Mouse (Mus musculus) lung, postnatal 25 days (tissue): ENCODE measurements around the gene Dusp22.

Experiments used
- DNase-seq: peaks from one replicate; pipeline ENCODE4 v3.0.0; 2022; ENCODE audit warnings: low spot score

Gene Dusp22

DNA sequence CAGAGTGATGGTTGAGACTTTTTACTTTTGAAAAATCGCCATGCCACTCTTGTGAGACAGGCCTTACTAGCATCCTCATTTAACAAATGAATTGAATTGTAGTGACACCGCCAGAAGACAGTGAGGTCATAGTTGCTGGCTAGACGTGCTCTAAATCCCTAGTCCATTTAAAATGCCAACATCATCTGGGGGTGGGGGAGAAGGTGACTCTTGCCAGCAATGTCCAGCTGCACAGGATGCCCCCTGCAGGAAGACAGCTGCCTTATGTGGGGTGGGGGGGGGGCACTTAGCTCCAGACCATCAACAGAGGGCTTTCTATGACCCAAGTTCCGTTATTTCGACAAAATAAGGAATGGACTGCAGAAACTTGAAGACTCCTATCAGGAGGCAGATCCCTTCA, 56.8 kb downstream of the Dusp22 start:
- no peak for DNase-seq

DNA sequence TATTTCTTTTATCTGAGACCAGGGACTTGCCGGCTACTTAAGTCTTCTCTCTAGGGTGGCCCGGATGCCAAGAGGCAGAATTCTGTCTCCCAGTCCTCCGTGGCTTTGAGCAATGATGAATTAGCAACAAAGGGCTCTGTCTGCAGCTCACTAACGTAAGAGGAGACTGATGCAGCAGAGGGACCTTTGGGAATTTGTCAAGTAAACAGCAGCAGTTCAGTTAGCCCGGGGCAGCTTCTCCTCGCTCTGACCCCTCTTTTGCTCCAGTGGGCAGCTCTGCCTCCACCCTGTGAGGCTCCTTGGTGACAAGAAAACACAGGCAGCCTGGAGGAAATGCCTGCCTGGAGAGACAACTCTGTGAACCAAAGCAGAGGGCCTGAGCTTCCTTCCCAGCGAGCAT, 62.8 kb downstream of the Dusp22 start:
- no peak for DNase-seq

DNA sequence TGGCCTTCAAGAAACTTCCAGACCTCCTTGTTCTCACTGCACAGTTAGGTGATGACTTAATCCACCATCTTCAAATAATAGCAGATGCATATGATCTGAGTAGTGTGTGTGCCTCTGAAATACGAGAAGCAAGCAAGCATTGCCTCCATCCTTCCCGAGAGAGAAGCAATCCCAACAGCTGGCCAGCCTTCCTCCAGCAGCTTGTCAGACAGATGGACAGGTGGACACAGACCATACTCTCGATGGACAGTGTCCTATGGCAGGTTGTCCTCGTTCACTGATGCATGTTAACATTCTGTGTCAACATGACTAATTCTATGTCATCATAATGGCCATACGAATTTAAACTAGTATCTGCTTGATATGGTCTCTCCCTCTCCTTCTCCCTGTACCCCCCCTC, 63.5 kb downstream of the Dusp22 start:
- DNase-seq: no peak

DNA sequence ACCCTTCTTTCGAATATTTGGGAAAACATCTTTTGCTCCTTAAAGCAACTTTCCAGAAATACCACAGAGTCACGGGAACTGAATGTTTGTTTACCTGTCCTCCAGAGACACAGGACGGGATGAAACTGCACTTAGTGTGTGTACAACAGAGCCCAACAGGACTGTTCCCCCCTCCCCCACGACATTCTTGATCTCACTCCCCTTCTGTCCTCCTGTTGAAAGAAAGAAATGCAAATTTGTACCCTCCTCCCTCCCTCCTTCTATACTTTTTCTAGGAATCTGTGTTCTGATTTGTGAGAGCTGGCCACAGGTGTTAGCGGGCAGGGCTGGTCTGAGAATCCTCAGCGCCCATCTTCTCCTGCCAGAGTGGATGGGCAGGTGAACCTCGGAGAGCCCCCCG, 64.1 kb downstream of the Dusp22 start:
- DNase-seq: no peak

DNA sequence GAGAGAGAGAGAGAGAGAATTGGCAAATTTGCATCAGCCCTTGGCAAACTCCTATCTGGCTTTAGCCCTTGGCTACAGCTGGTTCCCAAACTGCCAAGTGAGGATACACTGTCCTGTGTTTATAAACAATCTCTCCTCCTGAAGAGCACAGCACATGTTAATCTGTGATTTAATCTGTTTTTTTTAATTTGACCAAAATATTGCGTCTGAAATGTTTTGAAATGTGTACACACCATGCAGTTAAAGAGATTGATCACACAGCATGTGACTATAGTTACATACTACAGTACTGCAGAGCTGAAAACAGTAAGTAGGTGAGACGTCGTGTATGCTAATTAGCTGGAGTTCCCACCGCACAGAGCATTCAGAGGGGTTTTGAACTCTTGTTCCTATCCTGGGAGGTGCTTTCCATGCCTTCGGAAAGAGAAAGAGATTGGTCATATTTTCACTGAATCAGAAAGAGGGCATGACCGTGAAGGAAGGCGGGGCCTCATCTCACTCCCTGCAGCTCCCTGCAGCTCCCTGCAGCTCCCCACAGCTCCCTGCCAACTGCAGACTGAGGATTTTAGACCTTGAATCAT, 65.0 kb downstream of the Dusp22 start:
- DNase-seq: no peak

DNA sequence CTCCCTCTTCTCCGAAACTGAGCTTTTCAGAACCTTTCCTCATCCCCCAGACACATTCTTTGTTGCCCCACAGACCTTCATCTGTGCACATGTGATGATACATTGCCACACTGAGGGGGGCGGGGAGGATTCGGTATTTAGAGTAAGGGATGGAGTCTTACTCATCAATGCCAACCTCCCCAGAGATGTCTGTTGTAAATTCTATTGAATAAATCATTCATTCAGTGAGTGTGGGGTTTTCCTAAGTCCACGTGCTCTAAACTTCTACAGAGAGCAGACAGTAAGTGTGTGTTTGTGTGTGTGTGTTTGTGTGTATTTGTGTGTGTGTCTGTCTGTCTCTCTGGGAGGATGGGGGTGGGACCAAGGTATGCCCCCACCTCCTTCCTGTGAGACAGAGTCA, 67.1 kb downstream of the Dusp22 start:
- DNase-seq: no peak

DNA sequence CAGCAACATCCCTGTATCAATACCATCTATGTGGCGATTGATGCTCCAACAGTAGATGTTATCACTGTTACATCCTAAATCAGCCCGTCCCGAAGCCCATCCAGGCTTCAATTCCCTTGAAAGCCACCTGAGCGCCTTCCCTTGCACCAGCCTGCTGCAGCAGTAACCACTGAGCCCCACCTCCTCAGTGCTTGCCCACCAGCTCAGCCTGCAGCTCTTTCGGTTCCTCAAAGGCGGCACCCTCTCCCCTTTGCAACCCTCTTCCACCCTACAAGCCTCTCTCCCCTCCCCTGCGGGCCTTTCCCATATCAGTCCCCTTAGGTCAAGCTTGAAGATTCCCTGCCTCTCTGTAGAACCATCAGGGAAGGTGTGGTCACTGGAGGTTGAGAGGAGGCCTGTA, 68.4 kb downstream of the Dusp22 start:
- no peak for DNase-seq

DNA sequence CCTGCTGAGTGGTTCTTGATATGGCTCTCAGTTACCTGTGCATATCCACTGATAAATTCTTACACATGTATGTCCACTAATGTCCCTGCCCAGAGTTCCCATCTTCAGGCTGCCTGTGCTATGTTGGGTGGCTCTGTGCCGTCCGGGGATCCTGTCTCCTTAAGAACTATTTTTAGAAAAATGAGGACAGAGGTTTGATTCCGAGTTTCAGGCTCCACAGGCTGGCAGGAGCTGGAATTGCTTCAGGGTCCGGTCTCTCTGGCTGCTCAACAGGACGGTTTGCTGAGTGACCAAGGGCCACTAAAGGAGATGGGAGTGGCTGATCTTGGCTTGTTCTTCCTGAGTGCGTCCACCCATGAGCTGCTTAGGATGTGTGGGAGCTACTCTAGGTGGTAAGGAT, 69.4 kb downstream of the Dusp22 start:
- DNase-seq: no peak

DNA sequence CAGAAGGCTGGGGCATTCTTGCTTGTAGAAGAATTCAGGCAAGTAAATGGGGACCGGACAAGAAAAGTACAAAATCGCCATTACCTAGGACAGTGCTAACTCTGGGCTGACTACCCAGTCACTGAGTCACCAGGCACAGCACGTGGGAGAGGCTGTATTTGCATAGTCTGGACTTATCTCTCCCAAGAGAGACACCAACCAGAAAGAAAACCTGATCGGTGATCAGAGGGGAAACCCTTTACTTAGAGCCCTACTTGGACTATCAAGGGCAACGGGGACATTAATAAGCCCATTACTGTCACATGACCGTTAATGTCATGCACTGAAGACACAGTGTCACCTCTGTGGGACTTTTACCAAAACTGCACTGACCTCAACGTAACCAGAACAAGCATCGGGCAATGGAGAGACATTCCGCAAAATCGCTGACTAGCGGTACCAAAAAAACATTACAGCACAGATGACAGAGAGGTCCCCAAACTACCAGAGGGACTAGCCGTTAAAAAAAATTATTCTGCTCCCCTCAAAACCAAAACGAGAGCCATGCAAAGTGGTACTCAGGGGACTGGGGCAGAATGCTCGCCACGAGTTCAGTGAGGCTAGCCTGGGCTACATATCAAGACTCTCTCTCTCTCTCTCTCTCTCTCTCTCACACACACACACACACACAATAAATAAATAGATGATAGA, 70.5 kb downstream of the Dusp22 start:
- no peak for DNase-seq

DNA sequence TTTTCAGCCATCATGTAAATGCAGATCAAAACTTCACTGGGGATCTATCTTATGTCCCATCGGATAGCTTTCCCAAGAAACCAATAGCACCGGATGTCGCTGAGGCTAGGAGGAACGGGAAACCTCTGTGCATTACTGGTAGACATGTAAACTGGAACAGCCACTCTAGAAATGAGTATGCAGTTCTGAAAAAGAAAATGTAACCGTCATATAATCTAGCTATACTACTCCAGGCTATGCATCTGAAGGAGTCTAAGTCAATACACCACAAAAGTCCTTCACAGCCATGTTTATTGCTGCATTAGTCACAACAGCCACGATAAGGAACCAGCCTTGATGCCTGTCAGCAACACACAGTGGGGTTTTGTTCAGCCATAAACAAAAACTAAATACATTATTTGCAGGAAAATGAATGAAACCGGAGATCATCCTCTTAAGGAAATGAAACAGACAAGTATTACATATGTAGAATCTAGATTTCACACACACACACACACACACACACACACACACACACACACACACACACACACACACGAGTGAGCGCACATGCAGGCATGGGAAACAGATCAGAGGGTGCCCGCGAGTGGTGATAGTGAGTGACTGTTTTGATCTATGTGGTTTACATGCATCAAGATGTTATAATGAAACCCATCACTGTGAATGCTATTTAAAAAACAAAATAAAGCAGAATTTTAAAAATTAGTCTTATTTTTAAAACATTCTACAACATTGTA, 73.1 kb downstream of the Dusp22 start:
- DNase-seq: no peak

DNA sequence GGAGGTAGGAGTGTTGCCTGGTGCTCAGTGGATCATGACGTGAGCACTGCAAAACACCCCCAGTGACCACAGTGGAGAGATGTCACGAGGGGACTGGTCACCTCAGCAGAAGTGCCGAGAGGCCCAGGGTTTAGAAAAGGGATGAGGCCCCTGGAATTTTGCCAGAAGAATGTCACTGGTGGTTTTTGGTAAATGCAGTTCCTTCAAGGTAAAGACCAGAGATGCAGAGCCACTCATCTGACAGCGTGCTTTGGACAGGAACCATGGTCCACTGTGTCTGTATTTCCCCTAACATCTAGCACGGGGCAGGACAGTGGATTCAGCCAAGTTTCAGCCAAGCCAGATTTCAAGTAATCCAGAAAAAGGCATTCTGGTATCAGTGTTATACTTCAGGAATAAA, 76.9 kb downstream of the Dusp22 start:
- DNase-seq: no peak

DNA sequence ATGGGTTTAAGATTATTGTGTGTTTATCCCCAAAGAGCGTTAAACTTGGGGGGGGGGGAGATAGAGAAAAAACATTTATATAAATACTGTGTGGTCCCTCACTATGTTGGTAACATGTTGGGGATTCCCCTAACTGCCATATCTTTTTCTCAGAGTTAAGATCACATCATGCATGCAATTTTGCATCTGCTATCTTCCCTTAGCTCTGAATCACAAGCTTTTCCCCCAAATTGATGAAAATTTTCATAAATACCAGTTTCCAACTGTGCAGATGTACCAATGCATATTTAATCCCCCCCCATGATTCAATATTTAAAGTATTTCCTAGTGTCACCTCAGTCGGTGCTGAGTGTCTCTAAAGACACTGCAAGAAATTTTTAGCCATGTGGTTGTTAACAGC, 77.5 kb downstream of the Dusp22 start:
- no peak for DNase-seq

DNA sequence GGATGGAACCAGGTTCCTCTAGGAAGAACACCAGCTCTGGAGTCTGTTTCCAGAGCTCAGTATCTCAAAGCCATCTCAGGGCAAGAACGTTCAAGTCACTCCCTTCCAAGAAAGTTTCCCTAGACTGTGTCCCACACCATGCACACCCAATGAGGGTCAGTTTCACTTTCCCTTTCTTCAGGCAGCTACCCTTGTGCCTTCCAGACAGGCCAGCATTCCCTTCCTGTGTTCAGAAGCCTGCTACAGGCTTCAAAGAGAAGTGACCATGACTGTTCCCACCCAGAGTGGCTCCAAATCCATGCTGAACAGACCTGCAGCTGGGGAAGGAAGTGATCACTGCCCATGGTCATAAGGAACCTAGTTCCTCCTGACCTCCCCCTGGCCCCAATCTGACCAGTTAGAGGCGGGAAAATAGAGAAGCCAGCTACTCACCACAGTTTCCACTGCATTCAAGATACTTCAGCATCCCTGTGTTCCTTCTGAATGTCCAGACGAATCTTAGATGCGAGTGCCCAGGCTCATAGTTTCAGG, 78.6 kb downstream of the Dusp22 start:
- no peak for DNase-seq

DNA sequence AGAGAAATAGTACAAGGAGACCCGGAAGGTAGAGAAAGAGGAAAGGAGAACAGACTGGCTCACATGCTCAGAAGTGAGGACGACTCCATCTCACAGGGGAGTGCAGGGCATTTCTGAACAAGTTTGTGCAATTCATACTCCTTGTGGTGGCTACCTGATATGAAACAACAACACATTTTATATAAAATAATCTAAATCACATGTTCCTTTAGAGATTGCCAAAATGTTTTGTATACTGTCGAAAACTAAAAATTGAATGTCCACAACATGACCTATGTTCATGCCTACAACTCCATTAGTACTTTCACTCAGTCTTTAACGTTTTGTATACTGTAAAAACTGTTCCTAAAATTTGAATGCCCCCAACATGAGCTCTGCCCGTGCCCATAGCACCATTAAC, 81.4 kb downstream of the Dusp22 start:
- no peak for DNase-seq

DNA sequence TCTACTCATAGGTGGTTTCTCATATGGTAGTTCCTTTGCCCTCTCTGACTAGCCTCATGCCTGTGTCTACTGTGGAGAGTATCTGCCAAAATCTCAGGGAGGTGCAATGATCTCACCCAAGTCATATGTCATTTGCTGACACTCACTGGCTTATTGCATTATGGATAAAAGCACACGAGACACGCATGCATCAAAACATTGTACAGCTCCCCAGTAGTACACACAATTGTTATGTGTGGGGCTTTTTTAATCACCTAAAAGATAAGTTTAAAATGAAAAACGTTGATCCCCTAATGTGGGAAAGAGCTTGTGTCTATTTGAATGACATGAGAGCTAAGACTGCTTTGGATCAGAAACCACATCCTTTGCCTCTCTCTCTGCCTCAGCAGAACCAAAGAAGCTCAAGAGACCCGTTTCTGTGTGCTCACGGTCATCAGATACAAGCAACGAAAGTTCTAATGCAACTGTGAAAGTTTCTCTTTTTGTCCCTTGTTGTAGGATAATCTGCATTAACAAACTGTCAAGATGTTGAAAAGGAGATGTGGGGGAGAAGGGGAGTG, 82.7 kb downstream of the Dusp22 start:
- no peak for DNase-seq

DNA sequence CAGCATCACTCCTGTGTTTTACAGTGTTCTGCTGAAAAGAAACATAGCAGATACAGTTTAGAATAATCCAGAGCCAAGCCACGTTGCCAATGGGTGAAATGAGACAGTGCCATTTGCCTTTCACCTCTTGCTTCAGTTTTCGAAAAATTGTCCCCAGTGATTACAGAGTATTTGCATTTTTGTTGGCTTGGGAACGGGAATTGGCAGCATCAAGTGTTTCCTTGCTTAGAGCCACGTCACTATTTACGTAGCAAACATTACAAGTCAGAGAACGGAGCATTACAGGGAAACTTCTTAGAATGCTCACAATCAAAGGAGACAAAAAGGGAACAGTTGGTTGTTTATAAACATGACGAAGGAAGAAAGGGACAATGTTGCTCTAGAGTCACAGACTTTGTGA, 85.3 kb downstream of the Dusp22 start:
- DNase-seq: no peak

DNA sequence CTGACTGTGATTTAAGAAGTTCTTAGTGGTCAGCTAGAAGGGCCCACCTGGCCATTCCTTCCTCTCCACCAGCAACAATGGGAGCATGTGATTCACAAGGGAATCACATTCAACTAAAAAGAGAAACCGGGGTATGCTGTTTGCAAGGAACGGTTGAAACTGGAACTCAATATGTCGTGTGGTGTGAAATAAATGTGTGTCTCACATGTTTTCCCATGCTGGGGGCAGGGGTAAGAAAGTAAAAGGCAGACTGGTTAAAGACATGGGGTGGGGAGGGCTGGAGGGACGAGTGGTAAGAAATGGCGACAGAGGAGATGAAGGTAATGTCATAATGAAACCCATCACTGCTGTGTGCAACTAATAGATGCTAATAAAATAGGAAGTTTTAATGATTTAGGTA, 87.3 kb downstream of the Dusp22 start:
- DNase-seq: no peak

DNA sequence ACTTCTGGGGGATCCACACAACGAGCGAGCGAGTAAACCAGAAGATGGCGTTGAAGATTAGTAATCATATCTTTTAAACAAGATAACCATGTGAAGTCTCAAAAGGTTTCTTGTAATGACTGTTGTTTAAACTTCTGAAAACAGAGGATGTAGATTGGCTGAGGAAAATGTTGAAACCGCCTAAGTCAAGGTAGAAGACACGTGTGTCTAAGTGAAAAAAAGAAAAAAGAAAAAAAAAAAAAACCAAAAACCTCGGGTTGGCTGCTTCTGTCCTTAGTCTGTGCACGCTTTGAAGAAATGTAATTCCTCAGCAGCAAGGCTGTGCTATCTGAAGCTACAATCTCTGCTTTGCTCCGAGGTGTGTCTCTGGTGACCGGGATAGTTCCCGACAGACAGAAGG, 87.7 kb downstream of the Dusp22 start:
- DNase-seq: no peak

DNA sequence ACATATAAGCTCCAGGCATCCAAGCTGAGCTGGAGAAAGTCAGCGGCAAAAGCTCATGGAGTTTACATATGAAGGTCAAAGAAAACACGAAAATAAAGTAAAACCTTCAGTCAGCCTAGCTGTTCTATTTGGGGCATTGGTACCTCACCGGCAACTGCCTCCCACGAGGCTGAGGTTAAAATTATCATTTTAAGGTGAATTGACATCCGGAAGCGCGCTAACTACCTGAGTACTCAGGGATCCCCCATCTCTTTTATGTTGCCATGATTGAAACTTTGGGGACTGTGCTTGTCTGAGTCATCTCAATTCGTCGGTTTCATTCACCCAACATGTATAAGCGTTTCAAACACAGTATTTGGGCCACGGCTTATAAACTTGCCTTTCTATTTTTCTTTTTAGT, 88.5 kb downstream of the Dusp22 start:
- DNase-seq: no peak

DNA sequence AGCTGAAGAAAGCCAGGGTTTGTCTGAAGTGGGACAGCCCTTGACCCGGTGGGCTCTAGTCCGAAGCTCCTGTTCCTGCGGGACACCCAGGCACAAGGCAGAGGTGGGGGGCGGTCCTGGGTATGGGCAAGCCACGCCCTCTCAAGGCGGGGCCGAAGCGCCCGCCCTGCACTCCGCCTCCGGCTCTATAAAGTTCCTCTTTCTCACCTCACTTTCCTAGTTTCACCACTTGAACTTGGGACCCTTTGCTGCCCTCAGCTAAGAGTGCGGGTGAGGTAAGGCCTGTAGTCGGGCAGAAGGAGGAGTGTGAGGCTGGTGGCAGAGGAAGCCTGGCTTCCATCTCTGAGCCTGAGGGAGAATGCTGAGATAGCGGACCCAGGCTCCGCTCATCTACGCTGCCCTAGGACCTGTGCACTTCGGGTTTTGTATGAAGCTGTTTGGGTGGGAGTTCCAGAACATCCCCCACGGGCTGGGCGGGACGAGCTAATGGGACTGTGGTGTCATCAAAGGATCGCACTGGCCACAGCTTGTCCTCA, 89.3 kb downstream of the Dusp22 start, which contains the start of gene Irf4:
TSS of gene Irf4 (plus strand) at position 206 of the 536 bp plus-strand sequence.
- DNase-seq: peak; percentile 66

DNA sequence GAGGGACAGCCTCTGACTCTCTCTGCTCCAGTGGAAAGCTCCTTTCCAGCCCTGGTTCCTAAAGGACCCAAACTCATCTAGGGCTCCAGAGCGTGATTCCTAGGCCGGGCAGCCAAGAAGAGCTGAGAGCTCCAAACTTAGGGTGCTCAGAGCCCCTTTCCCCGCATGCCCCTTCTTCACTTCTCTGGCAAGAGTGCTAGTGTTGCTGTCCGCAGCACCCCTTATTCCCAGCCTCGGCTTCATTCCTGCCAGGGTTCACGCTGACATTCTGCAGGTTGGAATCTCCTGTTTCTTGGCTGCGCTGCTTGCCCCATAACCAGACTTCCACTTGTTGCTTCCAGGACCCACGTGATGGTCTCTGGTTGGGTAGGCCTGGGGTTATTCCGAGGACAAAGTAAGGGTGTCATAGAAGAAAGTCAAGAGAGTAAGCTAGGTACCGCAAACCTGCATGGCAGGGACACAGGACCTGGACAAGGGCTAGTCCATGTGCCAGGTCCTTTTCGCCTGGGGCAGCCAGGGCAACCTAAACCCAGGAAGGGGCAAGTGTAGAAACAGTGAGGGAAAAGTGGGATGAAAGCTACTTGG, 89.8 kb downstream of the Dusp22 start:
- no peak for DNase-seq
